Mouse (Mus musculus) thymus, postnatal 10 days (tissue): ENCODE data around the gene Amz1.

Source experiments
- DNase-seq, 2 experiments: peaks; one replicate each; pipeline ENCODE4 v3.0.0; 2021; ENCODE audit warnings: low spot score in 2 of 2

Amz1 gene

GRCm38 (mm10) chr5:140723822-140724221 is at the start of gene Amz1:
Gene Amz1, plus strand, starts transcription at chr5:140724127.
- no peak for DNase-seq

- DNase-seq: no peak
These were observed 48.8 kb upstream of the Amz1 start for GRCm38 (mm10) chr5:140675079-140675478.

GRCm38 (mm10) chr5:140675640-140676039 is 48.3 kb upstream of the Amz1 start:
- no peak for DNase-seq

- DNase-seq: no peak
These were observed 46.8 kb upstream of the Amz1 start for GRCm38 (mm10) chr5:140677137-140677536.

- no peak for DNase-seq
These were observed 43.9 kb upstream of the Amz1 start for GRCm38 (mm10) chr5:140680051-140680450.

GRCm38 (mm10) chr5:140680950-140681349 is 43.0 kb upstream of the Amz1 start:
- no peak for DNase-seq

GRCm38 (mm10) chr5:140682113-140682512 is 41.8 kb upstream of the Amz1 start:
- DNase-seq: no peak

- no peak for DNase-seq
These were observed 39.4 kb upstream of the Amz1 start for GRCm38 (mm10) chr5:140684343-140685148.

GRCm38 (mm10) chr5:140688434-140688833 is 35.5 kb upstream of the Amz1 start:
- DNase-seq: no peak

- no peak for DNase-seq
These were observed 27.9 kb upstream of the Amz1 start for GRCm38 (mm10) chr5:140695987-140696386.

GRCm38 (mm10) chr5:140699776-140700175 is 24.2 kb upstream of the Amz1 start:
- no peak for DNase-seq

- DNase-seq: no peak
These were observed 22.3 kb upstream of the Amz1 start for GRCm38 (mm10) chr5:140701661-140702060.

GRCm38 (mm10) chr5:140702103-140702513 is 21.8 kb upstream of the Amz1 start, which contains the start of gene Iqce:
Gene Iqce, minus strand, starts transcription at chr5:140702378.
- DNase-seq: peak; percentile 94

GRCm38 (mm10) chr5:140702618-140703175 is 21.2 kb upstream of the Amz1 start:
- no peak for DNase-seq

GRCm38 (mm10) chr5:140703480-140704377 is 20.2 kb upstream of the Amz1 start:
- DNase-seq: peak in 1 of 2 experiments; percentile 45

- peak; percentile 99 to 100 for DNase-seq
These were observed 19.3 kb upstream of the Amz1 start, which contains the start of gene Brat1 for GRCm38 (mm10) chr5:140704378-140705251. Gene Brat1, plus strand, starts transcription at chr5:140705011.

- DNase-seq: no peak
These were observed 18.3 kb upstream of the Amz1 start for GRCm38 (mm10) chr5:140705501-140706171.

- DNase-seq: no peak
These were observed 13.6 kb upstream of the Amz1 start for GRCm38 (mm10) chr5:140710315-140710714.

- no peak for DNase-seq
These were observed 12.9 kb upstream of the Amz1 start for GRCm38 (mm10) chr5:140711040-140711439.

GRCm38 (mm10) chr5:140720773-140721172 is 3.2 kb upstream of the Amz1 start:
- no peak for DNase-seq

- no peak for DNase-seq
These were observed 1.8 kb upstream of the Amz1 start for GRCm38 (mm10) chr5:140722121-140722520.
